Mouse (Mus musculus): ENCODE data around the gene Tnfrsf12a. TPM values are rescaled to one million over a fixed set of nuclear protein-coding genes. Genes with fewer than 3 reads are reported as not detected.
A peak's percentile ranks its signal among the peaks of the same experiment; 100 is the strongest.

The Tnfrsf12a gene
- 35.4 and 72.4 TPM in 2 replicates for polyA plus RNA-seq (2016; fragmentation: Nextera tagmentation; extraction: Ambion mirVana)

DNA sequence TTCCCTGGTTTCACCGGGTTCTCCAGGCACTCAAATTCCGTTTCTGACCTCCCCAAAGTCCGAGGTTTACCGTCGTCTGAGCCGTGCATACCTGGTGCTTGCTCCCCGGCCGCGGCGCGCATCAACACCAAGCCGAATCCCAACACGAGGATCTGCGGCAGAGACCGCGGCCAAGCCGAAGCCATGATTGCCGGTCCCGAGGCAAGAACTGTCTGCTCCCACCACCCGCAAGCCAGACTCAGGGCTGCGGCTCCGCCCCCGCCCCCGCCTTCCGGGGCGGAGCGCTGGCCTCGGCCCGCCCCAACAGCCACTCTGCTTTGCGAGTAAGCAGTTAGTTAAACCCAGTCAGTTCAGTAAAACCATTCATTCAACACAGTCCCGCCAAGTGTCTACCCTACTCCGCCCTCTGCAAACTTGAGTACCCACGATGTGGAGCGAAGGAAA lies at the start of gene Tnfrsf12a:
Tnfrsf12a (minus strand) TSS at position 233 of the 444 bp plus-strand sequence.
- under 1% methylated on average over 34 of the region's 34 CpGs for WGBS
- Histone ChIP-seq H3K4me1 (peaks cover 44% of the 10 kb centered on the region), H3K9me3 (no peaks in the 10 kb centered on the region), H3K27ac (peak within 1 kb of the TSS; percentile 90), H3K27me3 (ENCODE audit: insufficient read depth, poor library complexity, severe bottlenecking) (peaks cover 51% of the 10 kb centered on the region), H3K4me3 (peak within 1 kb of the TSS; percentile 72), H3K36me3 (peaks cover 3% of the 10 kb centered on the region; the same call in 1 of the 2 replicates)
- DNase-seq (ENCODE audit: low spot score), result peak; percentile 95

GRCm38 (mm10) chr17:23726758-23727142 lies 49.5 kb upstream of the Tnfrsf12a start:
- WGBS, result 1% methylated on average over 20 of the region's 20 CpGs
- peaks cover 2% of the 10 kb centered on the region; the same call in 1 of the 2 replicates for H3K27me3 ChIP-seq (ENCODE audit: insufficient read depth, poor library complexity, severe bottlenecking)
- H3K9me3 ChIP-seq, result no peaks in the 10 kb centered on the region
- H3K4me3 ChIP-seq, result peak overlapping the region; percentile 89
- no peaks in the 10 kb centered on the region for H3K36me3 ChIP-seq
- H3K27ac ChIP-seq, result peak overlapping the region; percentile 97
- peak; percentile 97 for DNase-seq (ENCODE audit: low spot score)
- peaks cover 23% of the 10 kb centered on the region for H3K4me1 ChIP-seq

GRCm38 (mm10) chr17:23725999-23726757 lies 48.9 kb upstream of the Tnfrsf12a start, which contains the start of gene Pkmyt1:
Gene Pkmyt1 (plus strand): TSS chr17:23726336.
- Histone ChIP-seq H3K27me3 (ENCODE audit: insufficient read depth, poor library complexity, severe bottlenecking) (peaks cover 8% of the 10 kb centered on the region; the same call in 1 of the 2 replicates), H3K4me1 (peaks cover 23% of the 10 kb centered on the region), H3K9me3 (no peaks in the 10 kb centered on the region), H3K36me3 (no peaks in the 10 kb centered on the region), H3K27ac (peak within 1 kb of the TSS; percentile 97), H3K4me3 (peak within 1 kb of the TSS; percentile 89)
- DNase-seq (ENCODE audit: low spot score), result peak; percentile 97
- 1% methylated on average over 73 of the region's 73 CpGs for WGBS

DNA sequence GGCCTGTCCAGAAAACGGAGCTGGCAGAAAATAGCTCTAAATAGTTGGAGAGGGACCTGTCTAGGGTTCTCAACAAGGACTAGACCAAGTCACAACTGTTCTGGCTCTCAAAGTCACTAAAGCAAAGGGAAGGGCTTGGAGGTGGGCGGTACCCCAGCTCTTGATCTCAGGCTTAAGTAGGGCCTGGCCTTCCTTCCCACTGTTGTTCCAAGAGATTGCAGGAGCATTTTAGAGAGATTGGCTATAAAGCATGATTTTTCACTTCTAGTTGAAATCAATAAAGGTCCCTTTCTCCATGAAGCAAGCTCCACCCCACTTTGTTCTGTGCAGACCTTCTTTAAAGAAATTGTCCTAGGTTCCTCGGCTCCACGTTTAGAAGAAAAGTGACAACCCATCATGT lies 48.2 kb upstream of the Tnfrsf12a start:
- no peak for DNase-seq (ENCODE audit: low spot score)
- H3K9me3 ChIP-seq, result no peaks in the 10 kb centered on the region
- H3K27ac ChIP-seq, result peak overlapping the region; percentile 97
- H3K4me1 ChIP-seq, result peaks cover 23% of the 10 kb centered on the region
- peak overlapping the region; percentile 89 for H3K4me3 ChIP-seq
- WGBS, result 50% methylated on average over 4 of the region's 4 CpGs
- peaks cover 13% of the 10 kb centered on the region for H3K27me3 ChIP-seq (ENCODE audit: insufficient read depth, poor library complexity, severe bottlenecking)
- H3K36me3 ChIP-seq, result no peaks in the 10 kb centered on the region

GRCm38 (mm10) chr17:23722376-23723125 lies 45.3 kb upstream of the Tnfrsf12a start, which contains the start of gene 1520401A03Rik:
Gene 1520401A03Rik (minus strand): TSS chr17:23722783.
- peaks cover 31% of the 10 kb centered on the region for H3K27me3 ChIP-seq (ENCODE audit: insufficient read depth, poor library complexity, severe bottlenecking)
- no peaks in the 10 kb centered on the region for H3K36me3 ChIP-seq
- H3K4me3 ChIP-seq, result no peak within 1 kb of the TSS
- no peaks in the 10 kb centered on the region for H3K9me3 ChIP-seq
- H3K27ac ChIP-seq, result no peak within 1 kb of the TSS
- 66% methylated on average over 7 of the region's 7 CpGs for WGBS
- H3K4me1 ChIP-seq, result peaks cover 27% of the 10 kb centered on the region
- DNase-seq (ENCODE audit: low spot score), result no peak

DNA sequence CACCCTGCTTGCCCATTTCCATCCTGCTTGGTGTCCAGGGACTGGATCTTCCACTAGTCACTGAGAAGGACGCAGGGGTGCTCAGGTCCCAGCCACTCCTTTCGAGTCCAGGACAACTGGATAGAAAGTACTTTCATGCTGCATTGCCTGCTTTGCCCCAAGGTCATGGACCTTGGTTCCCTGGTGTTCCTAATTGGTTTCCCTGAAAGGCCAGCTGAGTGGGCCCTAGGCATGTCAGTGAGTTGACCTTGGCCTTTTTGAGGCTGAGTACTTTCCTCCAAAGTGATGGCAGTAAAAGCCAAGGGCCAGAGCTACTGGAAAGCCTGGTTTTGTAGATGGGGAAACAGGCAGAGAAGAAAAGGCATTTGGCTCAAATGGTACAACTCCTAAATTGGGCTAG lies 44.6 kb upstream of the Tnfrsf12a start:
- peaks cover 36% of the 10 kb centered on the region for H3K27me3 ChIP-seq (ENCODE audit: insufficient read depth, poor library complexity, severe bottlenecking)
- H3K4me3 ChIP-seq, result no peak overlapping the region
- H3K36me3 ChIP-seq, result no peaks in the 10 kb centered on the region
- 77% methylated on average over 2 of the region's 2 CpGs for WGBS
- no peaks in the 10 kb centered on the region for H3K9me3 ChIP-seq
- H3K27ac ChIP-seq, result no peak overlapping the region
- DNase-seq (ENCODE audit: low spot score), result no peak
- peaks cover 20% of the 10 kb centered on the region for H3K4me1 ChIP-seq

DNA sequence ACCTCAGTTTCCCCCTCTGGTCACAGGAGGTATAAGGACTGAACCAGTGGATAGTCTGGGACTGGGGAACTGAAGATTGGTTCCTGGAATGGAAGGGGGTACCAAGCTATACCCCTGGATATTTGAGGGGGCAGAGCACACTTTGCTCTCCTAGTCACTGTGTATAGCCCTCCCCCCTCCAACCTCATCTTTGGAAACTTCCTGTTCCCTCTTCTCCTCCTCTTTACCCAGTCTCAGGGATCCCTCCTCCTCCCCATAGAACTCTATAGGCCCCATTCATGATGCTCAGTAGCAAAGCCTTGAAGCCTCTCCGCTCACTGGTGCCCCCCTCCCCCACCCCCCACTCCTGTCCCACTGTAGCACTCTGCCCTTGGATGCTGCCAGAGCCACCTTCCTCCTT lies 42.2 kb upstream of the Tnfrsf12a start:
- DNase-seq (ENCODE audit: low spot score), result no peak
- Histone ChIP-seq H3K36me3 (no peaks in the 10 kb centered on the region), H3K27ac (no peak overlapping the region), H3K4me1 (peaks cover 7% of the 10 kb centered on the region; the same call in 1 of the 2 replicates), H3K27me3 (ENCODE audit: insufficient read depth, poor library complexity, severe bottlenecking) (peaks cover 39% of the 10 kb centered on the region), H3K9me3 (no peaks in the 10 kb centered on the region), H3K4me3 (no peak overlapping the region)
- 42% methylated on average over 1 of the region's 1 CpGs for WGBS

DNA sequence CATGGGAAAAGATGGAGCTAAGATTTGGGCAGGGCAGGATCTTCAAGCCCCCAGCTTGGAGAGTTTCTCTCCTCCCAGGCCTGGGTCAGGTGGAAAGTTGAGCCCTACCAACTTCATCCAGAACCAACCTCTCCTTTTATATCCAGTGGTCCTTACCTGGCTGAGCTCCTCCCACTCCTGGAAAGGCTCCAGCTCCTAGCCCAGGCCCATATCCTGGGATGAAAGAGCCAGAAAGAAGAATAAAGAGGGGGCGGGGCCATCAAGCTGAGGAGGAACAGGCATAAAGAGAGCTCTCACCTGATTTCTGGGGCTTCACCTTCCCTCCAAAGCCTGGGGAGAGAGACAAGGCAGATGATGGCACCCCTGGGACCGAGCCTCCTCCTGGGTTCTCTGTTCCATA lies 39.7 kb upstream of the Tnfrsf12a start:
- peaks cover 55% of the 10 kb centered on the region for H3K27me3 ChIP-seq (ENCODE audit: insufficient read depth, poor library complexity, severe bottlenecking)
- H3K36me3 ChIP-seq, result no peaks in the 10 kb centered on the region
- DNase-seq (ENCODE audit: low spot score), result no peak
- H3K4me3 ChIP-seq, result no peak overlapping the region
- H3K9me3 ChIP-seq, result no peaks in the 10 kb centered on the region
- H3K27ac ChIP-seq, result no peak overlapping the region
- peaks cover 3% of the 10 kb centered on the region; the same call in 1 of the 2 replicates for H3K4me1 ChIP-seq
- WGBS, result 55% methylated on average over 2 of the region's 2 CpGs

DNA sequence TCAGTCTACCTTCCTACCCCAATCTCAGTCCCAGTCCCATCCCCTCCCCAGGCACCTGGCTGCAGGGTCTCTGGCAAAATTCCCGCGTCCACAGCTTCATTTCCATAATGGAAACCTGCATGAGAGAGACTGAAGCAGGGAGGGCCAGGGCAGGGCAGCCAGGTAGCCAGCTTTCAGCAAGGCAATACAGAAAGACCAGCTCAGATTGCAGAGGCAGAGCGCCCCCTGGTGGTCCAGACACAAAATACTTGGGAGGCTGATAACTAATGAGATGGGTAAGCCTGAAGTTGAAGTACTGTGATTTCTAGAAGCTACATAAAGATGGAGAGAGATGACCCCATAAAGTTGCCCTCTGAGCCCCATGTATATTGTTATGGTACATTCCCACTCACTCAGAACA lies 28.9 kb upstream of the Tnfrsf12a start:
- Histone ChIP-seq H3K36me3 (no peaks in the 10 kb centered on the region), H3K27ac (no peak overlapping the region), H3K27me3 (ENCODE audit: insufficient read depth, poor library complexity, severe bottlenecking) (peaks cover 71% of the 10 kb centered on the region), H3K4me3 (no peak overlapping the region), H3K4me1 (no peaks in the 10 kb centered on the region), H3K9me3 (no peaks in the 10 kb centered on the region)
- 0% methylated on average over 3 of the region's 3 CpGs for WGBS
- DNase-seq (ENCODE audit: low spot score), result peak; percentile 88

- 75% methylated on average over 7 of the region's 7 CpGs for WGBS
- Histone ChIP-seq H3K4me3 (no peak overlapping the region), H3K4me1 (no peaks in the 10 kb centered on the region), H3K27ac (no peak overlapping the region), H3K9me3 (no peaks in the 10 kb centered on the region), H3K27me3 (ENCODE audit: insufficient read depth, poor library complexity, severe bottlenecking) (peaks cover 75% of the 10 kb centered on the region), H3K36me3 (no peaks in the 10 kb centered on the region)
- no peak for DNase-seq (ENCODE audit: low spot score)
Measured at GRCm38 (mm10) chr17:23705525-23706104, 28.3 kb upstream of the Tnfrsf12a start.

GRCm38 (mm10) chr17:23704741-23705140 lies 27.5 kb upstream of the Tnfrsf12a start:
- H3K4me1 ChIP-seq, result peaks cover 2% of the 10 kb centered on the region; the same call in 1 of the 2 replicates
- H3K27me3 ChIP-seq (ENCODE audit: insufficient read depth, poor library complexity, severe bottlenecking), result peaks cover 76% of the 10 kb centered on the region
- DNase-seq (ENCODE audit: low spot score), result no peak
- H3K36me3 ChIP-seq, result no peaks in the 10 kb centered on the region
- no peak overlapping the region for H3K27ac ChIP-seq
- WGBS, result 58% methylated on average over 7 of the region's 7 CpGs
- no peaks in the 10 kb centered on the region for H3K9me3 ChIP-seq
- H3K4me3 ChIP-seq, result no peak overlapping the region

DNA sequence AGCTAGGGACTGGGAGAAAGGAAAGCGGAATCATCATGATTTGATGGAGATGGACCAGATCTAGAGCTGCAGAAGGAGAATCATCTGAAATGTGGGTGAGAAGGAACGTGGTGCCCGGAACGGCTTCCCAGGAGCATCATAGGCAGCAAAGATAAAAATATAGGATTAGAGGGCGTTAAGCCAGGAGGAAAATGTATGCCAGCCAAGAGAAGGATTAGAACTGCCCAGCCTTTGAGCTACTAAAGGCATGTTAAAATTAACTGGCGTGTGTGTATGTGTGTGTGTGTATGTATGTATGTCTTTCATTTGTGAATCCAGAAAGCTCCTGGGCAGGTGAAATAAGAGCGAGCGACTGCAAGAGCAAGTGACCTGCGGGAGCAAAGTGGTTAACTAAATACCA lies 26.0 kb upstream of the Tnfrsf12a start:
- no peaks in the 10 kb centered on the region for H3K9me3 ChIP-seq
- WGBS, result 82% methylated on average over 9 of the region's 9 CpGs
- no peak for DNase-seq (ENCODE audit: low spot score)
- H3K27ac ChIP-seq, result no peak overlapping the region
- peaks cover 11% of the 10 kb centered on the region for H3K4me1 ChIP-seq
- no peaks in the 10 kb centered on the region for H3K36me3 ChIP-seq
- no peak overlapping the region for H3K4me3 ChIP-seq
- peaks cover 79% of the 10 kb centered on the region for H3K27me3 ChIP-seq (ENCODE audit: insufficient read depth, poor library complexity, severe bottlenecking)

Measured in heart, embryonic 10.5 days (tissue).